Mouse (Mus musculus): ENCODE measurements around the gene Dnah17. TPM values are rescaled to one million over a fixed set of nuclear protein-coding genes. Genes with fewer than 3 reads are reported as not detected.
A peak's percentile ranks its signal among the peaks of the same experiment; 100 is the strongest.

Dnah17 gene
- total RNA-seq, 2 experiments from 2014 or later: 0.12 TPM

GRCm38 (mm10) chr11:118145092-118145491 lies 14.7 kb upstream of the Dnah17 start:
- DNase-seq: no peak
- intact Hi-C loops (cut with DNase I): no loop called here

GRCm38 (mm10) chr11:118143731-118144130 lies 13.3 kb upstream of the Dnah17 start:
- intact Hi-C loops (cut with DNase I): no loop called here

DNA sequence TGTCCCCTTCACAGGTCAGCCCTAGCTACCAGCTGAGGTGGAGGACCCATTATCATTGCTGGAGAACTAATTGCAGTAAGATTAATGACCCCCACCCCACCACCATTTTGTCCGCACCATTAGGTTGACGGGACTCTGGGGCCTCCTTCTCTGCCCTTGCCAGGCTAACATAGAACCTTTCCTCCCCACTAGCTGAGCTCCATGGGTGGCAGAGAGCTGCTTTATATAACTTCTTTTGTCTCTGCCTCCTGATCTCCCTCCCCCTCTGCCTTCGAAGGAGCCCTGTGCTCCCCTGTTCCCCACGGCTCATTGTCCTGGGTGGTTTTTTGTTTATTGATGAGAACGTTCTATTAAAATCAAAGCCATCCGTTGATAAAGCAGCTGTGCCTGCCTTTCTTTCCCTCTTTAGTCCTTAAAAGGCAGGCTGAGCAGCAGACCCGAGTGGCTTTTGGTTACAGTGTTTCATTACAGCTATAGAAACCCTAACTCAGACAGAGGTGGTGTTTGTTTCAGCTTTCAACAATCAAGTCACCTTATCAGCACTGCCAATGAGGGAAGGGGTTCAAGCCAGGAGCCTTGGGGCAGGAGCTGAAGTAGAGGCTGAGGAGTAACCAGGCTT lies 12.2 kb upstream of the Dnah17 start:
- intact Hi-C loops (cut with DNase I): no loop called here
- no peak for DNase-seq

More at GRCm38 (mm10) chr11:118143731-118144130, 13.3 kb upstream of the Dnah17 start:
- DNase-seq: no peak

DNA sequence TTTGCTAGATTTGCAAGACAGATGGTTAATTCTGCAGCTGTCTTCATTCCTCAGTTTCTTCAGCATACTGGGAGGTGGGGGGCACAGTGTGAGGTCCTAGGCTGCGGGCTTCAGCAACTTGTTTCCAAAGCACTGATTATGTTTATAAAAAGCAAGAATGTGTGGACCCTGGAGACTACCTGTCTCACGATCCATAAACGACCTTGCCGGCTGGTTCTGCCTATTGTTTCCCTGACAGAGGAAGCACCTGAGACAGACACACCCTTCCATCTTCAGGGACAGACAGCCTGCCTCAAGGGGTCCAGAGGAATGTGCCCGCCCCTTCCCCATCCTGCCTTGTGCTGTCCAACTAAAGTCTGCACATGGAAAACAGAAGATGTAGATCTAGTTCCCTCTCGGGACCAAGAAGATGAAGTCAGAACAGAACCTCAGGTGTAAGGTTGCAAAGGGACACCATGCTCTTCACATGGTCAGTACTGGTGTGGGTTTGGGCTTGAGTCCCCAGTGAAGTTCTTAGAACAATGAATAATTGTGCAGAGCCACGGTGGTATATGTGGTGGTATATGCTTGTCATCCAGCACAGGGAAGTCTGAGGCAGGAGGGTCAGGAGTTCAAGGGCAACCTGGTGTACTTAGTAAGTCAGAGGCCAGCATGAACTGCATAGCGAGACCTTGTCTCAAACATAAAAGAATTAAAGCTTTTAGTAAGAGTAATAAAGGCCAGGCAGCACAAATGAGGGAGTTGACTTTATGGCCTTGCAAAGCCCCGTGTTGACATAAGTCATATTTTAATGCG lies 10.5 kb upstream of the Dnah17 start:
- no peak for DNase-seq
- intact Hi-C loops (cut with DNase I): no loop called here

DNA sequence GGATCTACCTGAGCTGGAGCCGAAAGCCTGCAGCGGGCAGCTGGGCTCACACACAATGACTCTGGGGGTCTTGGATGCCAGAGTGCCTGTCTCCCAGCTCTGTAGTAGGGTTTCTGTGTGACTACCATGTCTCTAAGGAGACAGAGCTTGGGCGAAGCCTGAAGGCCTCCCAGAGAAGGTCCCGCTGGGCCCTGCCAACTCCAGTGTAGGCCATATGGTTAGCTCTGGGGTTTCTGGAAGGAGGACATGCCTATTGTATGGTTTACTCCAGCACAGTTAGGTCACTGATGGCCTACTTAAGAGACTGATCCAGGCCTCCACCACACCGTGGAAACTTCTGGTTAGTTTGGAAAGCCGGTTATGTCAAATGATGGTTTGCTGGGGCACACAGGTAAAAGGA lies 7.9 kb upstream of the Dnah17 start:
- intact Hi-C loops (cut with DNase I): no loop called here
- DNase-seq: no peak

- intact Hi-C loops (cut with DNase I): no loop called here
- DNase-seq: no peak
Measured at GRCm38 (mm10) chr11:118136172-118136632, 5.8 kb upstream of the Dnah17 start.

DNA sequence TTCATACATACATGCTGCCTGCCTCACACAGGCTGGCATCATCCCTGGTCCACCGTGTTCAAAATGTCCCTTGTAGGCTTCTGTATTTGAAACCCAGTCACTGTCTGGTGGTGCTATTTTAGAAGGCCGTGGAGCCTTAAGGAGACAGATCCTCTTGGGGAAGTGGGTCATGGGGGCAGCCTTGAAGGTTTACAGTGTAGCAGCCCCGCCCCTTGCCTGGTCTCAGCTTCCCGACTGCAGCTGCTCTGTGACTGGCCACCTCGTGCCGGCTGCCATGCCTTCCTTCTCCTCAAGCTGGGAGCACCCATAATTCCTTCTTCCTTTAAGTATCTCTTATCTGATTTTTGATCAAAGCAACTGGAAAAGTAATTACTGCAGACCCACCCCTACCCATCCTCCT lies 4.8 kb upstream of the Dnah17 start:
- DNase-seq: no peak
- intact Hi-C loops (cut with DNase I): no loop called here

- DNase-seq: peak; percentile 44 to 51
- intact Hi-C loops (cut with DNase I): no loop called here
Measured at GRCm38 (mm10) chr11:118133752-118134169, 3.3 kb upstream of the Dnah17 start.

GRCm38 (mm10) chr11:118133133-118133751 lies 2.8 kb upstream of the Dnah17 start:
- DNase-seq: no peak
- intact Hi-C loops (cut with DNase I): no loop called here

- peak in 1 of 2 experiments; percentile 30 for DNase-seq
- intact Hi-C loops (cut with DNase I): no loop called here
Measured at GRCm38 (mm10) chr11:118132136-118132535, 1.7 kb upstream of the Dnah17 start.

DNA sequence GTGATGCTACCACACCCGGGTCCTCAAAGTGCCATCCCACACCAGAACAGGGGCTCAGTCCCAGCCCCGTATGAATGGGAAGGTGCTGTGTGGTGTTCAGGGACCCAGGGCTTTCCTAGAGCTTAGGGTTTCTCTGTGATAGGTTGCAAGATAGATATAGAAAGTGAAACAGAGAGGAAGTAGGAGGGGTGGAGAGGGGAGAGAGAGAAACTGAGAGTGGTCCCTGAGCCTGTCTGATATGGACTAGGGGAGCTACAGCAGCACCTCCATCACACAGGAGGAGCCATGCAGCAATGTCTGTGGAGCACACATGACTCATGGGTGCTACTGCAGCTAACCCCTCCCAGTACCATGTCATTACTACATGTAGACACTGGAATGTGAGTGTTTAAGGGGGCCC lies 622 bp downstream of the Dnah17 start:
- no peak for DNase-seq
- intact Hi-C loops (cut with DNase I): no loop called here

GRCm38 (mm10) chr11:118121592-118121991 lies 8.8 kb downstream of the Dnah17 start:
- intact Hi-C loops (cut with DNase I): no loop called here

GRCm38 (mm10) chr11:118118777-118119176 lies 11.7 kb downstream of the Dnah17 start:
- no peak for DNase-seq
- intact Hi-C loops (cut with DNase I): no loop called here

More at GRCm38 (mm10) chr11:118121592-118121991, 8.8 kb downstream of the Dnah17 start:
- DNase-seq: no peak

DNA sequence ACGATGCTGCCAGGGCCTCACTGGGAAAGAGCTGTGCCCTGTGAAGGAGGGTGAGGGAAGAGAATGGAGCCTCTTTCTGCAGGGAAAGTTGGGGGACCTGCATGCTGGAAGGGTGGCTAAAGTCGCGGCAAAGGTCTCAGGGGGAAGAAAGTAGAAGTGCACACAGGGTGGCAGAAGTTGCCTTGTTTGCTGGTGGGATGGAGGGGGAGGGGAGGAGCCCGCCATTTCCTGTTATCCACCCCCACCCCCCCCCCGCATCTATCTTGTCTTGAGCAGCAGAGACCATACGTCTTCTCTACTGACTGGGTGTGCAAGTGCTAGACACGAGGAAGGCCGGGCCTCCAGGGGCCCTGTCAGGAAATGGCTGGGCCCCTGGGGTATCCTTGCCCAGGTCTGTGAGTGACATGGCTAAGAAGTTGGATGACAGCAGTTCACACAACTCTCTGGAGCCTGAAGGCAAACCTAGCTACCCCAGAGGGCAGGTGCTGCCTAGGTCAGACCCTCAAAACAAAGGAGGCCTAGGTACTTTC lies 15.8 kb downstream of the Dnah17 start:
- intact Hi-C loops (cut with DNase I): no loop called here
- DNase-seq: no peak

DNA sequence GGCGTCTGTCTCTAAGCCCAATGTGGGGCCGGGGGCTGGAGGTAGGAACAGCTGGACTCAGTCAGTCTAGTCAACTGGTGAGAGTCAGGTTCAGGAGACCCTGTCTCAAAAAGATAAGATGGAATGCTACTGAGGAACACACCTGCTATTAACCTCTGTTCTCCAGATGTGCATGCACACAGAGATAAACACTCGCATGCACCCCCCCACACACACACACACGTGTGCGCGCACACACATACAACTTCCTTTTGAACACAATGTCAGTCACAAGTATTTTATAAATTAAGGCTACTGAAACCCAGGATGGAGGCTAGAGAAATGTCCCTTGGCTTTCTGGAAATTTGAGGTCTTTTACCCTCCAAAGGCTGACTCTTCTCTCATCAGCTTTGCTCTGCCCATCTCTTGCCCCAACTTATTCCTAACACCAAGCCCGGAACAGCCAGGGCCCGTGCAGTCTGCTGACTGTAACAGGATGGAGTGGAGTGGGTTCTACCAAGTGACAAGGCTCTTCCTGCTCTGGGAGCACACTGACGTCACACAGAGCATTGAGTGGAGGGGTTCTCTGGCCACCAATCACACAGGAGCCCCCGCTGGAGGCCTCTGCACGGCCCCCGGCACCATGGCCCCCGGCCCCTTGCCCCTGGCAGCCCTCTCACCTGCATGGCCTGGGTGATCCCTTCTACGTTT lies 16.8 kb downstream of the Dnah17 start:
- DNase-seq: no peak
- intact Hi-C loops (cut with DNase I): no loop called here

- peak; percentile 82 to 91 for DNase-seq
- intact Hi-C loops (cut with DNase I): loop anchor here (1.0 to 5.0 kb wide), 2 partner anchors 132 to 233 kb away; partner anchors contain the start of gene Socs3
Measured at GRCm38 (mm10) chr11:118104001-118104400, 26.4 kb downstream of the Dnah17 start.

DNA sequence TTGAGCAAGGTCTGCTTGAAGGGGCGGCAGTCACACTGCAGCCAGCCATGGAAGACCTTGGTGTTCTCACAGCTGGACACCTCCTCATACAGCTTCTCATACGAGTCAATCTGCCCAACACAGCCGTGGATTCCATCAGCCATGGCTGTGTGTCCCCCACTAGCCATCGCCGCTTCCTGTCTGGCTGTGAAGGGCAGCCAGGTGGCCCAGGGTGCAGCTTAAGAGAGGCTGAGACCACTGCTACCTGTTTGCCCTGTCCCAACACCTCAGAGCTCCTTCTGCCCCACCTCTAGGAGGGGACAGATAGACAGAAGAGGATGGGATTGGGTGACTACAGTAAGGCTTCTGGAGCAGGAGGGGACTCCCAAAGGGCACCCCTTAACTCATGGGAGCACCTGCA lies 27.1 kb downstream of the Dnah17 start:
- intact Hi-C loops (cut with DNase I): loop anchor here (2.0 to 5.0 kb wide), 2 partner anchors 117 to 131 kb away; partner anchors contain the start of gene Socs3
- no peak for DNase-seq

DNA sequence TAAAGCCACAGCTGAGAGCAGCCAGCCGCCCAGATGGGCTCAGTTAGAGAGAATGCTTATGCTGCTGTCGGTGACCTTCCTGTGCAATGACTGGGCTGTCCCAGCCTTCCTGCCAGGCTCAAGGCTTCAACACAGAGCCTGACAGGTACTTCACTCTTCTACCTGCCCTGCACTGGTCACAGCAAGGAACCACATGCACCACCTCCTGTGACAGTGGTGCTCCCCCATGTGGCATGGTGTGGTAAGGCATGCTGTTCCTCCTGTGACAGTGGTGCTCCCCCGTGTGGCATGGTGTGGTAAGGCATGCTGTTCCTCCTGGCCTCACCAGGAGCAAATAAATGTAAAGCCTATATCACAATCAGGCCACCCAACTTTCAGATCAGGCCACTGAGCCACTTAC lies 27.6 kb downstream of the Dnah17 start:
- intact Hi-C loops (cut with DNase I): loop anchor here (1.0 to 5.0 kb wide), 3 partner anchors 18 to 131 kb away; partner anchors contain the start of gene Socs3
- DNase-seq: peak; percentile 89 to 96

GRCm38 (mm10) chr11:118101133-118101532 lies 29.3 kb downstream of the Dnah17 start:
- intact Hi-C loops (cut with DNase I): loop anchor here (5.0 kb wide), 1 partner anchor 129 kb away; the partner anchor contains the start of gene Socs3
- DNase-seq: no peak

GRCm38 (mm10) chr11:118096736-118097135 lies 33.7 kb downstream of the Dnah17 start:
- intact Hi-C loops (cut with DNase I): no loop called here
- DNase-seq: no peak
